Mouse (Mus musculus) erythroblast, embryonic 14.5 days (primary cell): ENCODE measurements around the gene Cnpy1.

ENCODE experiments used
- GATA1 ChIP-seq: IDR thresholded peaks from 2 replicates; pipeline ENCODE4 v1.6.1; 2012; ENCODE audit warnings: low read length, inconsistent platforms, mixed read lengths
- TAL1 ChIP-seq: IDR thresholded peaks from 3 replicates; pipeline ENCODE4 v1.6.1; 2012; ENCODE audit warnings: low read length, inconsistent platforms, mixed read lengths

- no peak for TF ChIP-seq GATA1
- no peak for TF ChIP-seq TAL1
Measured at GRCm38 (mm10) chr5:28251211-28251764, 5.7 kb upstream of the Cnpy1 start.
